Comparison of ENCODE assay signal across 12 mouse cellular contexts in genomic region chr5:32036896-32037295, GRCm38 (mm10).
DNase-seq lines count a peak whose midpoint lies in the region.
"Had no signal": no experiment of that assay in that cellular context is flagged by ENCODE, and none has a peak within 500 bp of the region (broad histone marks: within the 10 kb centered on the region; RNA-seq: fewer than 3 reads in every experiment).

No protein-coding gene starts in this region.

- peak; percentile 14 for DNase-seq in layer of hippocampus, adult 9-11 months
- no peak for DNase-seq in layer of hippocampus, postnatal 10 days (ENCODE audit: low spot score in 2 of 2)
- DNase-seq in cerebellum, adult 11 months = peak; percentile 19
- peak; percentile 67 for DNase-seq in cerebellum, adult 9-10 months
- DNase-seq in lung, postnatal 14 days = peak; percentile 29
- no peak for DNase-seq in urinary bladder, postnatal 10 days (ENCODE audit: low spot score)
- no peak for DNase-seq in neural tube, embryonic 10.5 days (ENCODE audit: extremely low spot score, low spot score)
- DNase-seq: forebrain, postnatal 0 days; gastrocnemius, postnatal 25 days; kidney, adult 18-20 months; liver, embryonic 13.5 days; thymus, adult 18-20 months had no signal

Comparison
In these comparisons a context has a peak if more than half of its experiments do, and no peak if none do; other contexts are left out.
1. DNase-seq: peak in layer of hippocampus, adult 9-11 months (single experiment), cerebellum, adult 11 months (single experiment), cerebellum, adult 9-10 months (single experiment) and lung, postnatal 14 days (single experiment); none in layer of hippocampus, postnatal 10 days (0 of 2), urinary bladder, postnatal 10 days (single experiment) and neural tube, embryonic 10.5 days (single experiment).